Mouse (Mus musculus): ENCODE results near the gene Tmem128.
A peak's percentile ranks its signal among the peaks of the same experiment; 100 is the strongest.

GRCm38 (mm10) chr5:38220328-38220912, 39.6 kb upstream of the Tmem128 start, which contains the start of the genes Zbtb49 and Lyar:
- no peak for TF ChIP-seq CTCF (IDR thresholded peaks at IDR 0.05; ENCODE audit: borderline replicate concordance, insufficient read depth, low read length)
- TF ChIP-seq POLR2A (IDR thresholded peaks at IDR 0.05; ENCODE audit: low read depth, low read length) = peak; percentile 88
